Mouse (Mus musculus): Measurements from ENCODE around the gene Bhlhb9.

- no peak for TF ChIP-seq POLR2A (IDR thresholded peaks at IDR 0.05; ENCODE audit: extremely low read depth, insufficient read depth, low read length)
- no peak for TF ChIP-seq CTCF (IDR thresholded peaks at IDR 0.05; ENCODE audit: extremely low read depth, insufficient read depth, low read length)
These were observed 131.2 kb downstream of the Bhlhb9 start for GRCm38 (mm10) chrX:135928588-135928987.

Data from cortical plate, adult 2 months (tissue).